Mouse (Mus musculus): Measurements from ENCODE around the gene Matn3. TPM values are rescaled to one million over a fixed set of nuclear protein-coding genes. Genes with fewer than 3 reads are reported as not detected.
A peak's percentile ranks its signal among the peaks of the same experiment; 100 is the strongest.

Matn3 gene
- 0.15 and 0.21 TPM in 2 replicates for polyA plus RNA-seq (2015; fragmentation: Nextera tagmentation; extraction: Ambion mirVana)

- peak within 1 kb of the TSS; percentile 52 for H3K4me3 ChIP-seq (replicated peaks; ENCODE audit: low read length)
Measured at GRCm38 (mm10) chr12:8947714-8948464, at the start of gene Matn3. Matn3 (plus strand) TSS chr12:8947929.

DNA sequence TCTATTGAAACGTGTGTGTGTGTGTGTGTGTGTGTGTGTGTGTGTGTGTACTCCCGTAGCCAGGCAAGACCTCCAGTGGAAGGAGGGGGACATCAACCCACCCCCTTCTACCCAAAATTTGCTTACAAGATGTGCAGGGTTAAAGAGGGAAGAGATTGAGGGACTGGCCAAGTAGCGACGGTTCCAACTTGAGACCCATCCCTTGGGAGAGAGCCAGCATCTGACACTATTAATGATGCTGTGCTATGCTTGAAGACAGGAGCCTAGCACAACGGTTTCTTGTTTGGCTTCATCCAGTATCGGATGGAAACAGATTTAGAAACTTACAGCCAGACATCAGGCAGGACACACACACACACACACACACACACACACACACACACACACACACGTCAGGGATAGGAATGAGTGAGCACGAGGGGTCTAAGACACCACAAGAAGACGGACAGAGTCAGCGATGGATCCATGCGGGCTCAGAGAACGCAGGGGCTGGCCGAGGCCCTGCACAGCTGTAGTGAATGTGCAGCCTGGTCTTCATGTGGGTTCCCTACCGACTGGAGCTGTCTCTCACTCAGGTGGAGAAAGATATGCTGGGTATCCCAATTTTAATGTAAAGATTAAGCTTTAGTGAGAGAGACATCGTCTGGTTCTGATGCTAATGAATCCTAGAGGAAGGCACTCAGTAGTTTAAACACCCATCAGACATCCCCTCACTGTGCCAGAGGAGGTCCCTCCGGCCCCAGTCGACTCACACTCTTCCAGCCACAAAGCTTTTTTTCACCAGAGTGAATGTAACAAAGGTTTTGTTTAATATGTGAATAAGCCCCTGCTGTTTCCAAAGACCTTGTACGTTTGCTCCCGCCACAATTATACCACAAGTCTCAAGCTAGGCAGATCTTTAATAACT is 48.6 kb upstream of the Matn3 start:
- Histone ChIP-seq H3K9me3 (replicated peaks; ENCODE audit: control insufficient read depth, low read length) (no peaks in the 10 kb centered on the region), H3K27me3 (ENCODE audit: control insufficient read depth, insufficient read depth, low read length) (no peaks in the 10 kb centered on the region), H3K27ac (ENCODE audit: low read length) (peak overlapping the region; percentile 9; the same call in 1 of the 2 replicates), H3K9ac (ENCODE audit: low read length) (0 out of 2 replicates have a peak overlapping the region, but pooled peaks have one; percentile 24), H3K4me1 (ENCODE audit: control insufficient read depth, insufficient read depth, low read length) (peaks cover 21% of the 10 kb centered on the region), H3K36me3 (ENCODE audit: control insufficient read depth, insufficient read depth, low read length) (no peaks in the 10 kb centered on the region), H3K4me3 (replicated peaks; ENCODE audit: low read length) (no peak overlapping the region), H3K4me2 (ENCODE audit: low read depth, low read length) (no peak overlapping the region)
- no peak for ATAC-seq (ENCODE audit: insufficient read depth, low FRiP score)
- 56% methylated on average over 19 of the region's 19 CpGs for WGBS

More at GRCm38 (mm10) chr12:8947714-8948464, at the start of gene Matn3:
- Histone ChIP-seq H3K27me3 (ENCODE audit: control insufficient read depth, insufficient read depth, low read length) (0 out of 2 replicates have a peak, but pooled peaks cover 4% of the 10 kb centered on the region), H3K4me2 (ENCODE audit: low read depth, low read length) (peak within 1 kb of the TSS; percentile 99), H3K36me3 (ENCODE audit: control insufficient read depth, insufficient read depth, low read length) (no peaks in the 10 kb centered on the region), H3K9me3 (replicated peaks; ENCODE audit: control insufficient read depth, low read length) (no peaks in the 10 kb centered on the region), H3K27ac (ENCODE audit: low read length) (no peak within 1 kb of the TSS), H3K9ac (ENCODE audit: low read length) (peak within 1 kb of the TSS; percentile 64), H3K4me1 (ENCODE audit: control insufficient read depth, insufficient read depth, low read length) (0 out of 2 replicates have a peak, but pooled peaks cover 3% of the 10 kb centered on the region)
- peak; percentile 77; the same call in 1 of the 2 replicates for ATAC-seq (ENCODE audit: insufficient read depth, low FRiP score)
- WGBS, result 2% methylated on average over 42 of the region's 42 CpGs

- no peak overlapping the region for H3K4me3 ChIP-seq (replicated peaks; ENCODE audit: low read length)
- peak overlapping the region; percentile 46; the same call in 1 of the 2 replicates for H3K27ac ChIP-seq (ENCODE audit: low read length)
- H3K36me3 ChIP-seq (ENCODE audit: control insufficient read depth, insufficient read depth, low read length), result no peaks in the 10 kb centered on the region
- ATAC-seq (ENCODE audit: insufficient read depth, low FRiP score), result no peak
- H3K4me2 ChIP-seq (ENCODE audit: low read depth, low read length), result no peak overlapping the region
- H3K27me3 ChIP-seq (ENCODE audit: control insufficient read depth, insufficient read depth, low read length), result no peaks in the 10 kb centered on the region
- WGBS, result 28% methylated on average over 4 of the region's 4 CpGs
- H3K9me3 ChIP-seq (replicated peaks; ENCODE audit: control insufficient read depth, low read length), result no peaks in the 10 kb centered on the region
- peaks cover 21% of the 10 kb centered on the region for H3K4me1 ChIP-seq (ENCODE audit: control insufficient read depth, insufficient read depth, low read length)
- no peak overlapping the region for H3K9ac ChIP-seq (ENCODE audit: low read length)
Measured at GRCm38 (mm10) chr12:8900107-8900698, 47.5 kb upstream of the Matn3 start.

- WGBS, result 29% methylated on average over 5 of the region's 5 CpGs
- no peak overlapping the region for H3K9ac ChIP-seq (ENCODE audit: low read length)
Measured at GRCm38 (mm10) chr12:8900919-8901663, 46.6 kb upstream of the Matn3 start.

DNA sequence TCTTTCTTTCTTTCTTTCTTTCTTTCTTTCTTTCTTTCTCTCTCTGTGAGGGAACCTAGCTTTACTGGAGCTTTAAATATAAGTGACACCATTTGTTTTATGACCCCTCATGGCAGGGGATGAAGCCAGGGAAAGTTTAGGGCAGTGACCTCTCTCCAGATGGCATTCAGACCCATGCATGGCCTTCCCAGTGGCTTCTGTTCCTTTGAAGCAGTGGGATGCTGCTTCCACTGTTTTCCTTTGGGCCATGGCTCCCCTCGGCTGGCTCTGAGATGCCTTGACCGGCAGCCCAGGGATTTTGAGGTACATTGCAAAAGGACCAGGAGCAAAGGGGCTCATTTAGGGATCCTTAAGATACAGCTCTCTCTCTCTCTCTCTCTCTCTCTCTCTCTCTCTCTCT is 45.8 kb upstream of the Matn3 start:
- 37% methylated on average over 2 of the region's 2 CpGs for WGBS
- Histone ChIP-seq H3K27me3 (ENCODE audit: control insufficient read depth, insufficient read depth, low read length) (no peaks in the 10 kb centered on the region), H3K4me3 (replicated peaks; ENCODE audit: low read length) (no peak overlapping the region), H3K27ac (ENCODE audit: low read length) (no peak overlapping the region), H3K36me3 (ENCODE audit: control insufficient read depth, insufficient read depth, low read length) (no peaks in the 10 kb centered on the region), H3K4me2 (ENCODE audit: low read depth, low read length) (no peak overlapping the region), H3K9me3 (replicated peaks; ENCODE audit: control insufficient read depth, low read length) (no peaks in the 10 kb centered on the region), H3K9ac (ENCODE audit: low read length) (no peak overlapping the region), H3K4me1 (ENCODE audit: control insufficient read depth, insufficient read depth, low read length) (peaks cover 21% of the 10 kb centered on the region)
- ATAC-seq (ENCODE audit: insufficient read depth, low FRiP score), result no peak

More at GRCm38 (mm10) chr12:8900919-8901663, 46.6 kb upstream of the Matn3 start:
- Histone ChIP-seq H3K4me1 (ENCODE audit: control insufficient read depth, insufficient read depth, low read length) (peaks cover 21% of the 10 kb centered on the region), H3K4me3 (replicated peaks; ENCODE audit: low read length) (no peak overlapping the region), H3K36me3 (ENCODE audit: control insufficient read depth, insufficient read depth, low read length) (no peaks in the 10 kb centered on the region), H3K4me2 (ENCODE audit: low read depth, low read length) (no peak overlapping the region), H3K9me3 (replicated peaks; ENCODE audit: control insufficient read depth, low read length) (no peaks in the 10 kb centered on the region), H3K27me3 (ENCODE audit: control insufficient read depth, insufficient read depth, low read length) (no peaks in the 10 kb centered on the region), H3K27ac (ENCODE audit: low read length) (peak overlapping the region; percentile 77)
- peak; percentile 65 for ATAC-seq (ENCODE audit: insufficient read depth, low FRiP score)

DNA sequence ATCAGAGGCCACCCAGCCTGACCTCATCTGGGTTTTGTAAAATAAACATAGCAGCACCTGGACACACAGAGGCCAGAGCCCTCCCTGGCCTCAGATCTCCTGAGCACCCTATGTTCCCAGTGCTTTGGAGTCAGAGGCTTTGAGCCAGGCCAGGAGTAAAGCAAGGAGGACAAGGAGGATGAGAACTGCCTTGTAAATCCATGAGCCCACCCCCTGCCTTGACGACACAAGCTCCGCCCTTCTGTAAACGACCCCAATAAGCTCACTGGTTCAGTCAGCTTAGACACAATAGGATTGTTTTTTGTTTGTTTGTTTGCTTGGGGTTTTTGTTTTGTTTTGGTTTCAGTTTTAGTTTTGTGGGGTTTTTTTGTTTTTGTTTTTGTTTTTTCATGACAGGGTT is 45.2 kb upstream of the Matn3 start:
- 28% methylated on average over 3 of the region's 3 CpGs for WGBS
- Histone ChIP-seq H3K27me3 (ENCODE audit: control insufficient read depth, insufficient read depth, low read length) (no peaks in the 10 kb centered on the region), H3K4me2 (ENCODE audit: low read depth, low read length) (no peak overlapping the region), H3K4me3 (replicated peaks; ENCODE audit: low read length) (no peak overlapping the region), H3K27ac (ENCODE audit: low read length) (no peak overlapping the region), H3K9me3 (replicated peaks; ENCODE audit: control insufficient read depth, low read length) (no peaks in the 10 kb centered on the region), H3K4me1 (ENCODE audit: control insufficient read depth, insufficient read depth, low read length) (peaks cover 21% of the 10 kb centered on the region), H3K36me3 (ENCODE audit: control insufficient read depth, insufficient read depth, low read length) (no peaks in the 10 kb centered on the region), H3K9ac (ENCODE audit: low read length) (no peak overlapping the region)
- no peak for ATAC-seq (ENCODE audit: insufficient read depth, low FRiP score)

- Histone ChIP-seq H3K4me2 (ENCODE audit: low read depth, low read length) (no peak overlapping the region; the same call in 1 of the 2 replicates), H3K27ac (ENCODE audit: low read length) (peak overlapping the region; percentile 82), H3K4me1 (ENCODE audit: control insufficient read depth, insufficient read depth, low read length) (peaks cover 25% of the 10 kb centered on the region), H3K9me3 (replicated peaks; ENCODE audit: control insufficient read depth, low read length) (no peaks in the 10 kb centered on the region), H3K4me3 (replicated peaks; ENCODE audit: low read length) (no peak overlapping the region), H3K9ac (ENCODE audit: low read length) (peak overlapping the region; percentile 13; the same call in 1 of the 2 replicates), H3K36me3 (ENCODE audit: control insufficient read depth, insufficient read depth, low read length) (no peaks in the 10 kb centered on the region), H3K27me3 (ENCODE audit: control insufficient read depth, insufficient read depth, low read length) (no peaks in the 10 kb centered on the region)
- 13% methylated on average over 16 of the region's 16 CpGs for WGBS
- ATAC-seq (ENCODE audit: insufficient read depth, low FRiP score), result peak; percentile 88
Measured at GRCm38 (mm10) chr12:8912860-8913685, 34.7 kb upstream of the Matn3 start.
